Mouse (Mus musculus): Measurements from ENCODE around the gene Kcnn1.

The Kcnn1 gene

GRCm38 (mm10) chr8:70820101-70820935 is 42.7 kb downstream of the Kcnn1 start:
- no peak for DNase-seq (ENCODE audit: extremely low read depth, low read depth, low spot score)

DNA sequence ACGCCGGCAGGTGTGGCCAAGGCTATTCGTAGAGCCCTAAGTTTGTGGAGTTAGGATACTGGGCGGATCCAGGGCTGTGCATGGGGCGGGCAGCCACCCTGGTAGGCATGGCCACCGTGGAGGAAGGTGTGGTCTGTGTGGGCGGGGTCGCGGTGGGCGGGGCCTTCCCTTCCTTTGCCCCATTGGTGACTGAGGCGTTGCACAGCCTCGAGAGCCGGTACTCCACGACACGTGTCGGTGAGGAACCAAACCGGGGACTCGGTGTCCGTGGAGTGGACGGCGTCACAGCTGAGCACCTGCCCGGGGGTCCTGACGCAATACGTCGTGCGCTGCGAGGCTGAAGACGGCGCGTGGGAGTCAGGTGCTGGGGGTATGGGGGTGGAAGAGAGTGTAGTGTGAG is 46.4 kb downstream of the Kcnn1 start:
- no peak for DNase-seq (ENCODE audit: extremely low read depth, low read depth, low spot score)

DNA sequence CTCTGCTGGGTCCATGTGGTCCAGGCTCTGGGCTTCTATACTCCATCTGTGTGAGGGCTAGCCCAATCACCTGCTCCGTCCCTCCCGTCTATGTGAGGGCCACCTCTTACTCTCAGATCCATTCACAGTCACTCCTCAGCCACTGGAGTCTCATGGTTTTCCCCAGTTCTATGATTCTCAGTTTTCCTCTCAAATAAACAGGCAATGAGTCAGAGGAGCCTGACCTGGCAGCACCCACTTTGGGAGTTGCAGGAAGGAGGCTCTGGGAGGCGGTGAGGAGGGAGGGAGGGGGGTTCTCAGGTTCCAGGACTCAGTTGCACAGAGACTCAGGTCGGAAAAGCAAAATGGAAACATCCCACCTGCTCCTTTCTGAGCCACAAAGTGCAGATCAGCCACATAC is 50.2 kb downstream of the Kcnn1 start:
- DNase-seq (ENCODE audit: extremely low read depth, low read depth, low spot score), result no peak

GRCm38 (mm10) chr8:70812055-70812454 is 51.0 kb downstream of the Kcnn1 start:
- no peak for DNase-seq (ENCODE audit: extremely low read depth, low read depth, low spot score)

DNA sequence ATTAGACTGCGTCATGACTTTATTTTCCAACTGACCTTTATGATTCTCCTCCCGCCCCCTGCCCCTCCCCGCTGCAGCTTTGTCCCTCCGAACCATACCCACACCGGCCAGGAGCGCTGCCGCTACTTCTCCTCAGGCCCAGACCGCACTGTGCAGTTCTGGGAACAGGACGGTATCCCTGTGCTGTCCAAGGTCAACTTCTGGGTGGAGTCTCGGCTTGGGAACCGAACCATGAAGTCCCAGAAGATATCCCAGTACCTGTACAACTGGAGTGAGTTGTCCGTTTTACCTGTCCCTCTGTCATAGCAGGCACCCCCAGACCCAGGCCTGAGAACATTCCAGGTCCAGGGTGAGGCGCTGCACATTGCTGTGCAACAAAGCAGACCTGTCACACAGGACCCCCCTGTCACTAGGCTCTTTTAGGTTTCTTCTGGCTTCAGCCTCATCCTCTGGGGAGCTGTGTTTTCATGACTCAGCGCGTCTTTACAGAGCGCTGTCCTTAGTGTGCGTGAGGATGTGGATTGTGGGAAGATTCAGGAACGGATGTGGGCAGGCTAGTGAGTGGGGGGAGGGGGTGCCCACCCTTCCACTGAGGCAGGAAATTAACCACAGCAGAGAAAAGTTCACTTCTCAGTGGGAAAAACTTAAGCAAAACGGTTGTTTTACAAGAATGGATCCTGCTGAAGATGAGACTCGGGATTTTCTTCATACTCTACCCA is 51.9 kb downstream of the Kcnn1 start:
- no peak for DNase-seq (ENCODE audit: extremely low read depth, low read depth, low spot score)

GRCm38 (mm10) chr8:70808955-70809701 is 53.9 kb downstream of the Kcnn1 start:
- no peak for DNase-seq (ENCODE audit: extremely low read depth, low read depth, low spot score)

DNA sequence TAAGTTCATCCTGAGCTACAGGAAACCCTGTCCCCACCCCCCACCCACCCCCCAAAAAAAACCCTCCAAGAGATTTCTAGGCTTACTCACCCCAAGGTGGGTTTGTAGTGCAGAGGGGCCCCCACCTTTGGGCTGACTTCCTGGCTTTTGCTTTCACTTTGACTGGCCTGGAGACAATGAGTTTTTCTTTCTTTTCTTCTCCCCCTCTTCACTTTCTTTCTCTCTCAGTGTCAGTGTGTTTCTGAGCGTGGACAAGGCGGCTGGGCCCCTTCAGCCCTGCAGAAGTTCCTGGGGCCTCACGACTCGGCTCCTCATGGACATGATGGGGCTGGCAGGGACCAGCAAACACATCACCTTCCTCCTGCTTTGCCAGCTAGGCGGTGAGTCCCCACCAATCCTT is 54.8 kb downstream of the Kcnn1 start, which contains the start of gene Il12rb1:
Gene Il12rb1 (plus strand): TSS at position 211 of the 400 bp plus-strand sequence.
- DNase-seq (ENCODE audit: extremely low read depth, low read depth, low spot score), result no peak

DNA sequence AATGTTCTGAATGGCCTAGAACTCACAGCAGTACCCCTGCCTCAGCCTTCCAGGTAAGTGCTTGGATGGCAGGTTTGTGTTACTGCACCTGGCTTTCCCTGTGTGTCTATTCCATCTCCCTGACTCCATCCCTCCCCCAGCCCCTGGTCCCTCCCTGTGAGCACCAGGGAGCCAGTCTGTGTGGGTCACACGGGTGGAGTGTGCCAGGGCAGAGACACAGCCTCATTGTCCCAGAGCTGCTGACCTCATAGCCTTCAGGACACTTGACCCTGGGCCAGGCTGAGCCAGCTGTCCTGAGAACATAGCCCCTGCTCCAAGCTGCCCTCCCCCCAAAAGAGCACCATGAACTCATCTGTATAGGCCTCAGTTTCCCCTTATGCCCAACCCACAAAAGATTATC is 55.8 kb downstream of the Kcnn1 start:
- DNase-seq (ENCODE audit: extremely low read depth, low read depth, low spot score), result no peak

DNA sequence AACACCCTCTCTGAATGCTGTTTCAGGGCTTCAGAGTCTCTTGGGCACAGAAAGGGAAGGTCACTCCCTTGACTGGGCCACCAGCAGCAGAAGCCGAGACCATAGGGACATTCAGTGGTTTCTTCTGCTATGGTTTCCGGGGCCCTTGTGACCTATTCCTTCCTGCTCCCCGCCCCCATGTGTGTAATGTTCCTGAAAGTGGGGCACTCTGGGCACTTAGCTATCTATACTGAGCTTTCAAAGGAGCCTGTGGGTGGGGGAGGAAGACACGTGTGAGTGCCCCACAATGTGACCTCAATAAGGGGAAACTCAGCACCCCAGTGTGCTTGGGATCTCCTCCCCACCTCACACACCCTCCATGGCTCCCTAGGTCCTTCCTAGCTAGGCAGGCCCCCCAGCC is 56.5 kb downstream of the Kcnn1 start:
- DNase-seq (ENCODE audit: extremely low read depth, low read depth, low spot score), result no peak

- no peak for DNase-seq (ENCODE audit: extremely low read depth, low read depth, low spot score)
Observed at GRCm38 (mm10) chr8:70804481-70805206, 58.4 kb downstream of the Kcnn1 start, which contains the start of gene Mast3. Gene Mast3, minus strand, starts transcription at chr8:70805054.

GRCm38 (mm10) chr8:70803761-70804480 is 59.1 kb downstream of the Kcnn1 start:
- DNase-seq (ENCODE audit: extremely low read depth, low read depth, low spot score), result no peak

- no peak for DNase-seq (ENCODE audit: extremely low read depth, low read depth, low spot score)
Observed at GRCm38 (mm10) chr8:70802786-70803510, 60.1 kb downstream of the Kcnn1 start.

DNA sequence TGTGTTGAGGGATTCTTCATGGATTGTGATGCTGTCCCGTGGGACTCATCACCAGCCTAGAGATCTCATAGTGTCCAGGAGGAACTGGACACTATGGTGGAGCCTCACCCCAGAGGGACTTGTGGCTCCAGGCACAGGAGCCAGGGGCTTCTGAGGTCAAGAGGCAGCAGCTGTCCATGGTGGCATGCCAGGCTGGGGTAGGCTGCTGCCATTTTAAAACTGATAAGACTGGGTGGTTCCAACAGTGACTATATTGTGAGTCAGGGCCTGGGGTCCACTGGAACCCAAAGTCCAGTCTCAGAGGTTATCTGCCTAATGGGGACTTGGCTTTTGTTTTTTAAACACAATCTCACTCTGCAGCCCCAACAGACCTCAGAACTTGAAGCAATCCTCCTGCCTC is 61.2 kb downstream of the Kcnn1 start:
- DNase-seq (ENCODE audit: extremely low read depth, low read depth, low spot score), result no peak

DNA sequence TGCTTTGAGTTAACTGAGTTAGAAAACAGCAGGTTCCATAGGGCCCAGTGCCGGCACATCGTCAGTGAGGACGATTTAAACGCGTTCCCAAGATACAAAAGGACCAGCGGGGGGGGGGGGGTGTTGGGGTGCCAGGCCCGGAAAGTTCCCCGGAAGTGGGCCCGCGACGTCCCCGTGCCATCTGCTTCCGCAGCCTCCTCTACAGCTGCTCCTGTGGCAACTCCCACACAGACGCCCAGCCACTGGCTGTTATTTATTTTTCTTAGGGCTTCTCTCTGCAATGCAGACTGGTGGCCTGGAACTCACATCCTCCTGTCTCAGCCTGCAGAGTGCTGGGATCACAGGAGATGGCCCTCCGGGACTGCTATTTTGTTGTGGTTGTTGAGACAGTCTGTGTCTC is 61.9 kb downstream of the Kcnn1 start:
- no peak for DNase-seq (ENCODE audit: extremely low read depth, low read depth, low spot score)

- DNase-seq (ENCODE audit: extremely low read depth, low read depth, low spot score), result no peak
Observed at GRCm38 (mm10) chr8:70800648-70801047, 62.4 kb downstream of the Kcnn1 start.

- DNase-seq (ENCODE audit: extremely low read depth, low read depth, low spot score), result no peak
Observed at GRCm38 (mm10) chr8:70798281-70798680, 64.8 kb downstream of the Kcnn1 start.

- DNase-seq (ENCODE audit: extremely low read depth, low read depth, low spot score), result peak; percentile 97
Observed at GRCm38 (mm10) chr8:70797081-70798070, 65.7 kb downstream of the Kcnn1 start.

GRCm38 (mm10) chr8:70796403-70797080 is 66.5 kb downstream of the Kcnn1 start:
- DNase-seq (ENCODE audit: extremely low read depth, low read depth, low spot score), result no peak

All from fat pad, adult 2 months (tissue).